Mouse (Mus musculus) liver, adult 2 months (tissue): Measurements from ENCODE around the gene Vezf1.

ENCODE experiments used
- CTCF ChIP-seq: fragments of 200-500 bp; IDR thresholded peaks from 2 replicates; pipeline ENCODE4 v1.5.1; 2011; ENCODE audit warnings: low read depth, low read length, control low read depth
- POLR2A ChIP-seq: fragments of 200-500 bp; IDR thresholded peaks from 2 replicates; pipeline ENCODE4 v1.6.1; 2011; ENCODE audit warnings: low read length, control low read depth; ENCODE audit not compliant: insufficient read depth; ENCODE audit errors: extremely low read depth

DNA sequence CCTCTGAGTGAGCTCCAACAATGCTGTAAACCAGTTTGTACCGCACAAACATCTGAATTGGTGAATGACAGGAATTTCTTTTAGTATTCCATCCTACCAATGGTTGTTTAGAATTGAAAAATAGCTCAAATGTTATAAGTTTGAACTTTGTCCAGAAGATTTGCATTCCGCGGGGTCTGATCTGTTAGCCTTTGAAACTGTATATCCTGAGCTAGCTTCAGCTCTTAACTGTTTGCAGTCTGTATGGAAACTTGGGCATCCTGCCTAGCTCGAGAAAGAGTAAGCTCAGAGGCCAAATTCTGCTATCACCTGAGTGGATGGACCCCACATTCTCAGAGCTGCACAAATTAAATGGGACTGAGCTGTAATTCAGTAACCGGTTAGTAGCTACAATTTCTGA, 3.0 kb downstream of the Vezf1 start:
- TF ChIP-seq POLR2A (no peak), CTCF (no peak)
